Mouse (Mus musculus): ENCODE data around the gene 2610028H24Rik. TPM values are rescaled to one million over a fixed set of nuclear protein-coding genes. Genes with fewer than 3 reads are reported as not detected.

The 2610028H24Rik gene
- polyA plus RNA-seq, 3 experiments from 2014 or later: not detected

- no peak for ATAC-seq
These were observed 40.3 kb downstream of the 2610028H24Rik start for GRCm38 (mm10) chr10:76489205-76489604.

- no peak for ATAC-seq
These were observed 44.6 kb downstream of the 2610028H24Rik start for GRCm38 (mm10) chr10:76493527-76493926.

GRCm38 (mm10) chr10:76495501-76495900, 46.6 kb downstream of the 2610028H24Rik start:
- ATAC-seq: no peak

GRCm38 (mm10) chr10:76496366-76496765, 47.5 kb downstream of the 2610028H24Rik start:
- ATAC-seq: no peak

GRCm38 (mm10) chr10:76497522-76497921, 48.6 kb downstream of the 2610028H24Rik start:
- no peak for ATAC-seq

- ATAC-seq: no peak
These were observed 55.5 kb downstream of the 2610028H24Rik start for GRCm38 (mm10) chr10:76504271-76504943.

- no peak for ATAC-seq
These were observed 57.0 kb downstream of the 2610028H24Rik start for GRCm38 (mm10) chr10:76505865-76506264.

Other genes with a start within 250 kb of the 2610028H24Rik start
- gene Prmt2, start 211.2 kb upstream of the 2610028H24Rik start, polyA plus RNA-seq (2017; shearing (Covaris generic)): 10 to 100 TPM; 19.2 to 41.4 (median 37.6) TPM
- not detected for gene S100b, start 195.2 kb upstream of the 2610028H24Rik start, polyA plus RNA-seq (2017; shearing (Covaris generic))
- gene Dip2a, start 103.8 kb upstream of the 2610028H24Rik start, polyA plus RNA-seq (2017; shearing (Covaris generic)): 1 to 10 TPM; 1.4 to 2.3 (median 1.7) TPM
- 1 to 10 TPM in 2 of 3 experiments, not detected in 1; 2.5 to 6.2 TPM for gene AC141477.1, start 8.6 kb upstream of the 2610028H24Rik start, polyA plus RNA-seq (2017; shearing (Covaris generic))
- gene Pcnt, start 6.3 kb upstream of the 2610028H24Rik start, polyA plus RNA-seq (2017; shearing (Covaris generic)): 10 to 100 TPM; 12.2 to 13.8 (median 13.5) TPM
- gene Mcm3ap, start 19.8 kb downstream of the 2610028H24Rik start, polyA plus RNA-seq (2017; shearing (Covaris generic)): 10 to 100 TPM; 41.0 to 56.4 (median 54.3) TPM
- 1 to 10 TPM; 3.4 to 4.4 (median 3.4) TPM for gene Ybey, start 20.0 kb downstream of the 2610028H24Rik start, polyA plus RNA-seq (2017; shearing (Covaris generic))
- gene Lss, start 82.5 kb downstream of the 2610028H24Rik start, polyA plus RNA-seq (2017; shearing (Covaris generic)): 10 to 100 TPM in 2 of 3 experiments, 1 to 10 TPM in 1; 9.7 to 17.3 (median 12.5) TPM
- gene Spatc1l, start 113.2 kb downstream of the 2610028H24Rik start, polyA plus RNA-seq (2017; shearing (Covaris generic)): not detected
- not detected for gene Ftcd, start 126.6 kb downstream of the 2610028H24Rik start, polyA plus RNA-seq (2017; shearing (Covaris generic))
- gene Col6a2, start 174.5 kb downstream of the 2610028H24Rik start, polyA plus RNA-seq (2017; shearing (Covaris generic)): not detected